Mouse (Mus musculus) E14TG2a.4 (cell line): ENCODE results near the gene Zscan18.
"Not testable (repeated sequence)": the region's sequence is repeated elsewhere in the genome, so short reads cannot be mapped to it uniquely, and the experiment has no call there.

Experiments
- H3K27me3 ChIP-seq: 2 replicates; pipeline ENCODE4 v1.6.1; 2014; ENCODE audit warnings: low read length, control low read depth; ENCODE audit not compliant: insufficient read depth
- H3K36me3 ChIP-seq: 2 replicates; pipeline ENCODE4 v1.6.1; 2014; ENCODE audit warnings: low read length, control low read depth; ENCODE audit not compliant: insufficient read depth
- H3K4me1 ChIP-seq: replicated peaks from 2 replicates; pipeline ENCODE4 v1.6.1; 2014; ENCODE audit warnings: low read depth, low read length, control low read depth
- H3K4me3 ChIP-seq: replicated peaks from 2 replicates; pipeline ENCODE4 v1.5.1; 2014; ENCODE audit warnings: mild to moderate bottlenecking, low read length
- H3K9me3 ChIP-seq: 2 replicates; pipeline ENCODE4 v1.6.1; 2014; ENCODE audit warnings: low read length, control low read depth
- CTCF ChIP-seq: conservative IDR thresholded peaks from 2 replicates; pipeline ENCODE4 v1.5.1; 2014; ENCODE audit warnings: low read length
- NANOG ChIP-seq: IDR thresholded peaks from 2 replicates; pipeline ENCODE4 v1.6.1; 2014; ENCODE audit warnings: borderline replicate concordance, low read length, mixed read lengths
- POU5F1 ChIP-seq: IDR thresholded peaks from 2 replicates; pipeline ENCODE4 v1.6.1; 2014; ENCODE audit warnings: low read length, borderline replicate concordance

Zscan18 gene

GRCm38 (mm10) chr7:12797971-12798370 lies 5.5 kb downstream of the Zscan18 start:
- no peaks in the 10 kb centered on the region for H3K9me3 ChIP-seq
- peaks cover 26% of the 10 kb centered on the region for H3K4me1 ChIP-seq
- H3K4me3 ChIP-seq, result no peak overlapping the region
- H3K36me3 ChIP-seq, result no peaks in the 10 kb centered on the region
- no peak for TF ChIP-seq NANOG
- peak; percentile 15; the same call in 1 of the 2 replicates for TF ChIP-seq CTCF
- H3K27me3 ChIP-seq, result no peaks in the 10 kb centered on the region

GRCm38 (mm10) chr7:12792624-12793023 lies 10.8 kb downstream of the Zscan18 start:
- not testable (repeated sequence) for H3K4me3 ChIP-seq, H3K27me3 ChIP-seq, H3K36me3 ChIP-seq, H3K9me3 ChIP-seq
- H3K4me1 ChIP-seq, result peaks cover 14% of the 10 kb centered on the region; the same call in 1 of the 2 replicates

GRCm38 (mm10) chr7:12788025-12788424 lies 15.4 kb downstream of the Zscan18 start:
- H3K9me3 ChIP-seq, result no peaks in the 10 kb centered on the region
- H3K4me3 ChIP-seq, result no peak overlapping the region
- peaks cover 3% of the 10 kb centered on the region; the same call in 1 of the 2 replicates for H3K27me3 ChIP-seq
- H3K36me3 ChIP-seq, result no peaks in the 10 kb centered on the region
- H3K4me1 ChIP-seq, result peaks cover 13% of the 10 kb centered on the region; the same call in 1 of the 2 replicates
- TF ChIP-seq POU5F1 (no peak), NANOG (no peak), CTCF (no peak)

- H3K9me3 ChIP-seq, result no peaks in the 10 kb centered on the region
- peaks cover 9% of the 10 kb centered on the region; the same call in 1 of the 2 replicates for H3K4me1 ChIP-seq
- H3K4me3 ChIP-seq, result no peak overlapping the region
- no peaks in the 10 kb centered on the region for H3K36me3 ChIP-seq
- TF ChIP-seq CTCF (no peak), NANOG (no peak), POU5F1 (no peak)
- H3K27me3 ChIP-seq, result 0 out of 2 replicates have a peak, but pooled peaks cover 3% of the 10 kb centered on the region
These were observed 16.1 kb downstream of the Zscan18 start for GRCm38 (mm10) chr7:12787333-12787732.

GRCm38 (mm10) chr7:12780151-12780830 lies 23.1 kb downstream of the Zscan18 start:
- TF ChIP-seq POU5F1, result no peak
- TF ChIP-seq NANOG, result no peak
- no peak for TF ChIP-seq CTCF
- H3K9me3 ChIP-seq, result no peaks in the 10 kb centered on the region; the same call in 1 of the 2 replicates
- peaks cover 27% of the 10 kb centered on the region for H3K4me1 ChIP-seq
- H3K36me3 ChIP-seq, result peaks cover 6% of the 10 kb centered on the region
- peak overlapping the region; percentile 94 for H3K4me3 ChIP-seq
- peaks cover 8% of the 10 kb centered on the region; the same call in 1 of the 2 replicates for H3K27me3 ChIP-seq

- H3K27me3 ChIP-seq, result peaks cover 8% of the 10 kb centered on the region; the same call in 1 of the 2 replicates
- H3K4me3 ChIP-seq, result peak overlapping the region; percentile 94
- peaks cover 27% of the 10 kb centered on the region for H3K4me1 ChIP-seq
- peaks cover 2% of the 10 kb centered on the region; the same call in 1 of the 2 replicates for H3K9me3 ChIP-seq
- no peak for TF ChIP-seq POU5F1
- no peak for TF ChIP-seq CTCF
- no peak for TF ChIP-seq NANOG
- peaks cover 11% of the 10 kb centered on the region for H3K36me3 ChIP-seq
These were observed 23.7 kb downstream of the Zscan18 start for GRCm38 (mm10) chr7:12779782-12780150.

GRCm38 (mm10) chr7:12779141-12779540 lies 24.3 kb downstream of the Zscan18 start:
- Histone ChIP-seq H3K4me3 (peak overlapping the region; percentile 94; the same call in 1 of the 2 replicates), H3K4me1 (peaks cover 24% of the 10 kb centered on the region), H3K36me3 (peaks cover 17% of the 10 kb centered on the region), H3K27me3 (peaks cover 8% of the 10 kb centered on the region; the same call in 1 of the 2 replicates), H3K9me3 (peaks cover 2% of the 10 kb centered on the region; the same call in 1 of the 2 replicates)
- no peak for TF ChIP-seq CTCF
- no peak for TF ChIP-seq NANOG
- no peak for TF ChIP-seq POU5F1

- TF ChIP-seq NANOG (no peak), CTCF (no peak), POU5F1 (no peak)
- Histone ChIP-seq H3K9me3 (peaks cover 2% of the 10 kb centered on the region; the same call in 1 of the 2 replicates), H3K27me3 (peaks cover 6% of the 10 kb centered on the region; the same call in 1 of the 2 replicates), H3K4me3 (no peak overlapping the region), H3K4me1 (peaks cover 7% of the 10 kb centered on the region), H3K36me3 (peaks cover 63% of the 10 kb centered on the region)
These were observed 28.8 kb downstream of the Zscan18 start for GRCm38 (mm10) chr7:12774606-12775005.
